Mouse (Mus musculus) ES-Bruce4 (cell line): ENCODE measurements around the gene Prex1.

Source experiments
- CTCF ChIP-seq: IDR thresholded peaks from one replicate; pipeline ENCODE4 v1.8.1; 2011; ENCODE audit warnings: low read depth, low read length
- EP300 ChIP-seq: IDR thresholded peaks from 2 replicates; pipeline ENCODE4 v1.6.1; 2011; ENCODE audit warnings: low read depth, low read length; ENCODE audit not compliant: insufficient read depth
- POLR2A ChIP-seq: IDR thresholded peaks from one replicate; pipeline ENCODE4 v1.8.1; 2011; ENCODE audit warnings: low read length; ENCODE audit not compliant: insufficient read depth

GRCm38 (mm10) chr2:166650414-166650813, 63.2 kb downstream of the Prex1 start:
- TF ChIP-seq CTCF (no peak), POLR2A (no peak), EP300 (no peak)
